Mouse (Mus musculus) intestine, embryonic 16.5 days (tissue): ENCODE results near the gene Cilp2. TPM values are rescaled to one million over a fixed set of nuclear protein-coding genes. Genes with fewer than 3 reads are reported as not detected.

Source experiments
- ATAC-seq: fragments of 200-750 bp; cut with Nextera tagmentation; 2 replicates; pipeline ENCODE4 v1.8.0; 2017; ENCODE audit warnings: moderate TSS enrichment, moderate library complexity
- H3K27ac ChIP-seq: fragments of 300-500 bp; sonication (generic); 2 replicates; pipeline ENCODE4 v1.5.1; 2014; ENCODE audit warnings: mild to moderate bottlenecking, low read length
- H3K27me3 ChIP-seq: fragments of 300-500 bp; sonication (generic); replicated peaks from 2 replicates; pipeline ENCODE4 v1.6.1; 2014; ENCODE audit warnings: low read length, control low read depth, mixed read lengths; ENCODE audit not compliant: control insufficient read depth, insufficient read depth
- H3K36me3 ChIP-seq: fragments of 300-500 bp; sonication (generic); 2 replicates; pipeline ENCODE4 v1.6.1; 2014; ENCODE audit warnings: low read length, control low read depth; ENCODE audit not compliant: control insufficient read depth, insufficient read depth
- H3K4me1 ChIP-seq: fragments of 300-500 bp; sonication (generic); 2 replicates; pipeline ENCODE4 v1.6.1; 2014; ENCODE audit warnings: low read length, control low read depth, mixed read lengths; ENCODE audit not compliant: control insufficient read depth, insufficient read depth
- H3K4me2 ChIP-seq: fragments of 300-500 bp; sonication (generic); 2 replicates; pipeline ENCODE4 v1.6.1; 2014; ENCODE audit warnings: low read depth, low read length, control low read depth
- H3K4me3 ChIP-seq: fragments of 300-500 bp; sonication (generic); 2 replicates; pipeline ENCODE4 v1.5.1; 2014; ENCODE audit warnings: mild to moderate bottlenecking, low read length
- H3K9ac ChIP-seq: fragments of 300-500 bp; sonication (generic); 2 replicates; pipeline ENCODE4 v1.6.1; 2014; ENCODE audit warnings: low read depth, low read length
- H3K9me3 ChIP-seq: fragments of 300-500 bp; sonication (generic); 2 replicates; pipeline ENCODE4 v1.6.1; 2016; ENCODE audit warnings: low read length, control low read depth; ENCODE audit not compliant: control insufficient read depth
- WGBS: fragments of 180-500 bp; shearing (Covaris S2); extraction: QIAGEN DNeasy Blood & Tissue Kit; methylation state at CpG from one replicate; pipeline ENCODE4 v1.1.7; 2014; 5-methylcytosine and 5-hydroxymethylcytosine counted together
- polyA plus RNA-seq: library from polyadenylated mRNA; unstranded; fragments of >200 nt; fragmentation: Nextera tagmentation; extraction: Ambion mirVana; gene quantifications from 2 replicates; pipeline ENCODE4 v1.2.1, GENCODE M21; 2015

The Cilp2 gene
- polyA plus RNA-seq, 1 experiment from 2014 or later = 0.51 TPM

DNA sequence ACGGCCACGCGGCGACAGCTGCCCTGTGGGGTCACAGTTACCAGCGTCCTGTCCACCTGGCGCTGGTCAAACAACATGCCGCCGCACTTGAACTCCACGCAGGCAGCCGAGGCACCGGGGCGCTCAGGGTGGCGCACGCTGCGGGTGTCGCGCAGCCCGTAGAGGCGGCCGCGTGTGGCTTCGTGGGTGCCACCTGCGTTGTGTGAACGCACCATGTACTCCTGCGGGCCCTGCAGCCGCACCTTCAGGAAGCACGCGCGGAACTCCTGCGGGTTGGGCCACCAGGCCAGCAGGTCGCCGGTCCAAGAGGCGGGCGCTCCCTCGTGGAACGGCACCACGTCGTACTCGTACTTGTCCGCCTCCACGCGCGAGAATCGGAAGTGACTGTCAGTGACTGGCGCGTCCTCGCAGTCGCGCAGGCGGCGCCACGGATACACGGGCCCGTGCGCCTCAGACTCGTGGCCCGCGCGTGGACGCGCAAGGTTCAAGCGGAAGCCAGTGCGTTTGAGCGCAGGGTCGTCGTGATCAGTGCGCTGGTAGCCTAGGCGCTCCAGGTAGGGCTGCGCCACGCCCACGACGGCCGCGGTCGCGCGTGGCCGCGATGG lies 6.1 kb downstream of the Cilp2 start:
- Histone ChIP-seq H3K4me3 (peak overlapping the region; percentile 49), H3K4me2 (peak overlapping the region; percentile 76), H3K9me3 (no peaks in the 10 kb centered on the region), H3K9ac (peak overlapping the region; percentile 60; the same call in 1 of the 2 replicates), H3K27ac (no peak overlapping the region), H3K27me3 (peaks cover 70% of the 10 kb centered on the region), H3K4me1 (peaks cover 12% of the 10 kb centered on the region), H3K36me3 (no peaks in the 10 kb centered on the region)
- ATAC-seq = no peak
- 18% methylated on average over 79 of the region's 79 CpGs for WGBS

DNA sequence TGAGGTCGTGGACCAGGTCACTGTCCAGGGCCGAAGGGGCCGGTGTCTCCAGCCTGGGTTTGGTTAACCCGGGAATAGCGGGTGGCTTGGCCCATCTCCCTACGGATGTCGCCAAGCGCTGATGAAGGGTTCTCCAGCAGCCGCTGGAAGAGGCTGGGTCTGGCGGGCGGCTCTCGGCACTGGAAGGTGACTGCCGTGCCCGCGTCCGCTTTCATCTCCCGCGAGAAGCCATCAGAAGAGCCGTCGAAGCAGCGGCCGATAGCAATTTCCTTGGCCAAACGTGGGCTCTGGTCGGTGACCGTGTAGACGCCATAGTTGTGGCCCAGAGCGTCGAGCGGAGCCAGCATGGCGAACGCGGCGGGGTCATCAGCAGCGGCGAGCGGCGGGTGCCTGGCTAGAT lies 6.6 kb downstream of the Cilp2 start:
- Histone ChIP-seq H3K36me3 (no peaks in the 10 kb centered on the region), H3K4me2 (0 out of 2 replicates have a peak overlapping the region, but pooled peaks have one; percentile 76), H3K9ac (peak overlapping the region; percentile 4; the same call in 1 of the 2 replicates), H3K4me3 (peak overlapping the region; percentile 49), H3K27ac (no peak overlapping the region), H3K27me3 (peaks cover 65% of the 10 kb centered on the region), H3K4me1 (peaks cover 12% of the 10 kb centered on the region), H3K9me3 (no peaks in the 10 kb centered on the region)
- WGBS = 13% methylated on average over 37 of the region's 37 CpGs
- no peak for ATAC-seq

DNA sequence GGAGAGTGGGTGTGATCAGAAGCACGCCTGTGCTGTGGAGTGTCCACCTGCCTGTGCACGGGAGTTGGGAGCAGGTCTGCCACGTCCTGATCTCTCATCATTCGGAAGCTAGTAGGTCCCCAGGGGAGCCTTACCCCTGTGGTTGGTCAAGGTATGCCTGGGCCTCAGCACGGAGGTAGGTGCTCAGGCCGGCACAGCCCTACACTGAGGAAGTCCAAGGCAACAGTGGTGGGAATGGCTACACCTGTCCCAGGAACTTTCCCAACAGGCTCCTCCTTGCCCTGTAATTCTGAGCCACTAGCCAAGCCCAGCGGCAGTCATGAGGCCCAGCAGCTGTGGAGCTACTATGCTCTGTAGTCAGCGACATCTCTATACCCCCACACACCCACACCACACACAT lies 7.8 kb downstream of the Cilp2 start:
- Histone ChIP-seq H3K9ac (no peak overlapping the region), H3K27ac (no peak overlapping the region), H3K9me3 (no peaks in the 10 kb centered on the region), H3K27me3 (peaks cover 53% of the 10 kb centered on the region), H3K4me1 (peaks cover 12% of the 10 kb centered on the region), H3K4me2 (no peak overlapping the region), H3K36me3 (no peaks in the 10 kb centered on the region), H3K4me3 (no peak overlapping the region)
- peak; percentile 56; the same call in 1 of the 2 replicates for ATAC-seq
- 54% methylated on average over 8 of the region's 8 CpGs for WGBS

DNA sequence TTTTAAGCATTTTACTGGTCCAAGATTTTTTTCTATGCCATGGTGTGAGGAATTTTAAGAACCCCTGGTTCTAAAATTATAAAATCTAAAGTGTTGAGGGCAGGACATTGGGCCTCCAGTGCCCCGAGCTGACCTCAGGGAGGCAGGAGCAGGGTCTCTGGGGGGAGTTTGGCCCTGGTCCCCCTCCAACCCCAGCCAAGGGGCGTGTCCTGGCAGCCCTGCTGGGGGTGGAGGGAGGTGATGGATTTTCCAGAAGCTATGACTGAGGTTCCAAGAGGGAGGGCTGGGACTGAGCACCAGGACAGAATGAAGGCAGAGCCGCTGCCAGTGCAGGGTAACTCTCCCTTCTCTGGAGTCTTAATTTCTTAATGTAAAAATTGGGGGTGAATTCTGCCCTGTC lies 9.5 kb downstream of the Cilp2 start:
- H3K4me3 ChIP-seq = no peak overlapping the region
- H3K27me3 ChIP-seq = peaks cover 36% of the 10 kb centered on the region
- peaks cover 12% of the 10 kb centered on the region for H3K4me1 ChIP-seq
- no peak overlapping the region for H3K9ac ChIP-seq
- H3K36me3 ChIP-seq = no peaks in the 10 kb centered on the region
- no peak overlapping the region for H3K4me2 ChIP-seq
- H3K9me3 ChIP-seq = no peaks in the 10 kb centered on the region
- ATAC-seq = no peak
- no peak overlapping the region for H3K27ac ChIP-seq
- WGBS = 63% methylated on average over 3 of the region's 3 CpGs

DNA sequence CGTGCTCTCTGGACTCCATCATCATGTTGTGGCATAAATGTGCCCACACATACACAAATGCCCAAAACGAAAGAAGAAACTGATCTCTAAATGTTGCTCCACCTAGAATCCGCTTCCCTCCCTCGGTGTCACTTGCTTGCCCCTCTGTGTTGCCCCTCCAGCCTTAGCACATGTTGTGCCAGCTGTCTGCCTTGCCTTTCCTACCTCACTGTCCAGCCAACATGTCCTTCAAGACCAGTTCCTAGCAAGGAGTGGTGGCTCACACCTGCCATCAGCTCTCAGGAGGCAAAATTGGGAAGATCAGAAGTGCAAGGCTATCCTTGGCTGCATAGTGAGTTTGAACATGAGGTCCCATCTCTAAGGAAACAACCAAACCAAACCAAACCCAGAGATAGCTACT lies 10.1 kb downstream of the Cilp2 start:
- H3K9ac ChIP-seq = no peak overlapping the region
- peaks cover 30% of the 10 kb centered on the region for H3K27me3 ChIP-seq
- ATAC-seq = no peak
- H3K9me3 ChIP-seq = no peaks in the 10 kb centered on the region
- H3K4me2 ChIP-seq = no peak overlapping the region
- H3K27ac ChIP-seq = no peak overlapping the region
- H3K4me1 ChIP-seq = peaks cover 9% of the 10 kb centered on the region
- H3K36me3 ChIP-seq = no peaks in the 10 kb centered on the region
- H3K4me3 ChIP-seq = no peak overlapping the region
- 80% methylated on average over 4 of the region's 4 CpGs for WGBS

DNA sequence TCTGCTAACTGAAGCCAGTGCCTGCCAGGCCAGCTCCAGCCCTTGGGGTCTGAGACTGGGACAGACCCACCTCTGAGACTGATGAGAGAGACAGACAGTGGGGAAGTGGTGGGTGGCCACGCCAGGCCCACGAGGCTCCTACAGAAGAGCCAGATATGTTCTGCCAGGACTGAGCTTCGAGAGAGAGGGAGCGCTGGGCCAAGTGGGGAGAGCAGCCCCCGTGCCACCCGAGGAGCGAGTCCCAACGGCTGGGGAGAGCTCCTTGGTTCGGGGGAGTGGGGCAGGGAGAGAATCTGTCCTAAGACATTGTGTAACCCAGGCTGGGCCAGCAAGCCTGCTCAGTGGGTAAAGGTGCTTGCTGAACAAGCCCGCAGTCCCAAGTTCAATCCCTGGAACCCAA lies 10.5 kb downstream of the Cilp2 start:
- Histone ChIP-seq H3K9ac (no peak overlapping the region), H3K4me1 (peaks cover 9% of the 10 kb centered on the region), H3K4me2 (no peak overlapping the region), H3K27ac (no peak overlapping the region), H3K36me3 (no peaks in the 10 kb centered on the region), H3K9me3 (no peaks in the 10 kb centered on the region), H3K4me3 (no peak overlapping the region), H3K27me3 (peaks cover 26% of the 10 kb centered on the region)
- WGBS = 73% methylated on average over 10 of the region's 10 CpGs
- no peak for ATAC-seq

DNA sequence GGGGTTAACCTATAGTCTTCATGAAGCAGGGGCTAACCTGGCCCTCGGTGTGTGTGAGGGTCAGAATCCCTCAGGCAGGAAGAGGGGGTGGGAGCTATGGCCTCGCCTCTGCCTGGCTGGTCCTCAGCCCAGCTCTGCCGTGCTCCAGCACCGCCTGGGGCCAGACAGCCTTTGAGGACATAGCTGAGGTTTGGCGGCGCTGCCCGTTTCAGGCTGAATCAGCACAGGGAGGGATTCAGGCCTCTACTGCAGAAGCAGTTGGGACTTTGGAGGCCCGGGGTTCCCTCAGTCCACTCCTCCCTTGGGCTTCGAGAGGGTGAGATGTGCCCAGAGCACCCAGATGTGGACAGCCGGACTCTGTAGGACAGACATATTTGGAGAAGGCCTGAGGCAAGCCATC lies 11.4 kb downstream of the Cilp2 start:
- Histone ChIP-seq H3K36me3 (no peaks in the 10 kb centered on the region), H3K9me3 (no peaks in the 10 kb centered on the region), H3K27ac (no peak overlapping the region), H3K4me1 (no peaks in the 10 kb centered on the region), H3K4me3 (no peak overlapping the region), H3K27me3 (peaks cover 17% of the 10 kb centered on the region), H3K4me2 (no peak overlapping the region), H3K9ac (no peak overlapping the region)
- 51% methylated on average over 10 of the region's 10 CpGs for WGBS
- no peak for ATAC-seq

DNA sequence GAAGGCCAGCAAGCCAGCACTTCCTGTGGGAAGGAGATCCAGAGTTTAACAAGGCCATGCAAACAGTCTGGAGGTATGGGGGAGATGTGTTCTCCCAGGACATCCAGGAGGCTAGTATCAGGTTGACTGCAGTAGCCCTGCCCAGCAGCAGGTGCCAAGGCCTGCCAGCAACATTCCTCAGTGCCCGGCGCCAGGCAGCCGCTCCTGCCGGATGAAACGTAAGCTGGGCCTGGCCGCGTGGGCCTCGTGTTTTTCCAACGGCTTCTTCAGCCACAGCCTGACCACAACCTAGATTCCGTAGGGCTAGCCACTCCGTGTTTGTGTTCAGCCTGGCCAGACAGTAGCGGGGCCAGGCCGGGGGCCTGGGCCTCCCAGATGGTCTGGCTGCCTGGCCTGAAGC lies 12.8 kb downstream of the Cilp2 start:
- Histone ChIP-seq H3K27me3 (peaks cover 3% of the 10 kb centered on the region), H3K36me3 (no peaks in the 10 kb centered on the region), H3K9me3 (no peaks in the 10 kb centered on the region), H3K4me1 (no peaks in the 10 kb centered on the region), H3K27ac (no peak overlapping the region), H3K4me2 (no peak overlapping the region), H3K4me3 (no peak overlapping the region), H3K9ac (no peak overlapping the region)
- ATAC-seq = no peak
- 82% methylated on average over 13 of the region's 13 CpGs for WGBS

DNA sequence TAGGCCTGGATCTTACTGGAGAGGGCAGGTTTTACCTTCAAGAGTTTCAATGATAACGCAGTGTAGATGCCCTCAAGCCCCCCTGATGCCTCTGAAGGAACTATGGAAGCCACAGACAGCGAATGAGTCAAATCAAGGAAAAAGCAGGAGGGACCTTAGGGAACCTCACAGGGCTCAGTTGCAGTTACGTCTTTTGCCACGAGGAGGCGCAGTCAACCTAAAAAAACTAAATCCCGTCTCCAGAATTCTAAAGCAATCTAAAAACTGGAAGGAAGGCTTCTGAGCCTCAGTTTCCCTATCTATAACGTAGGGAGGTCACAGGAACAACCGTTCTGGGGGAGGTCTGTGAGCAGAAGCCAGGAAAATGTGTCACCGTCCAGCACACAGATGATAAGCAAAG lies 13.3 kb downstream of the Cilp2 start:
- no peaks in the 10 kb centered on the region for H3K27me3 ChIP-seq
- H3K4me3 ChIP-seq = no peak overlapping the region
- no peak overlapping the region for H3K4me2 ChIP-seq
- no peak overlapping the region for H3K9ac ChIP-seq
- no peaks in the 10 kb centered on the region for H3K36me3 ChIP-seq
- no peaks in the 10 kb centered on the region for H3K9me3 ChIP-seq
- H3K27ac ChIP-seq = no peak overlapping the region
- 12% methylated on average over 9 of the region's 9 CpGs for WGBS
- no peak for ATAC-seq
- H3K4me1 ChIP-seq = no peaks in the 10 kb centered on the region

DNA sequence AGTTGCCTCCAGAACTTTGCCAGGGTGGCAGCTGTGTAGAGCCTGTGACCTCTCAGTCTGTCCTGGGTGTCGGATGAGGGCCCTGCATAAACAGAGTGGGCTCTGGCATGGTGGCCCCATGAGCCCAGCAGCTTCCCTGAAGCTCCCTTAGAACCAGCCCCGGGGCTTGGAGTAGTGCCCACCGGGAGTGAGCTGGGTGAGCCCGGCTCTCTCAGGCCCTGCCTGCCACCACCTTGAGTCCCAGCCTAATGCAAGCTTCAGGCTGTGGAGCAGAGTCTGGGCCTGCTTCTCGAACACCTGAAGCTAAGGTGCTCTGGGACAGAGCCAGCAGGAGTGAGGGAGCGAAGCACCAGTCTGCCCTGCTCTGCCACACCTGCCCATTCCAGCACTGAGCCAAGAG lies 16.6 kb downstream of the Cilp2 start:
- Histone ChIP-seq H3K27me3 (no peaks in the 10 kb centered on the region), H3K4me1 (no peaks in the 10 kb centered on the region), H3K9ac (no peak overlapping the region), H3K27ac (no peak overlapping the region), H3K9me3 (no peaks in the 10 kb centered on the region), H3K4me3 (no peak overlapping the region), H3K4me2 (no peak overlapping the region), H3K36me3 (no peaks in the 10 kb centered on the region)
- ATAC-seq = no peak
- 81% methylated on average over 6 of the region's 6 CpGs for WGBS
